Mouse (Mus musculus) T-helper 2 cell (primary cell): ENCODE results near the gene Mef2a.
"Not testable (repeated sequence)": the region's sequence is repeated elsewhere in the genome, so short reads cannot be mapped to it uniquely, and the experiment has no call there.

Experiments
- in situ Hi-C: fragments of 300-600 bp; cut with MboI, MseI; formaldehyde crosslinking; loops from one replicate; pipeline ENCODE4 v1.15.1; 2025; ENCODE audit warnings: high pct_unique_total_duplicates

Gene Mef2a

GRCm38 (mm10) chr7:67371351-67371890 is 1.2 kb downstream of the Mef2a start:
- in situ Hi-C loops: loop anchor here (10.0 kb wide), 1 partner anchor 263 kb away; no protein-coding TSS in a partner anchor

GRCm38 (mm10) chr7:67369645-67370044 is 3.0 kb downstream of the Mef2a start:
- in situ Hi-C loops: loop anchor here (10.0 kb wide), 1 partner anchor 265 kb away; no protein-coding TSS in a partner anchor

GRCm38 (mm10) chr7:67368394-67368793 is 4.3 kb downstream of the Mef2a start:
- in situ Hi-C loops: no loop called here

- in situ Hi-C loops: no loop called here
Measured at GRCm38 (mm10) chr7:67360588-67360987, 12.1 kb downstream of the Mef2a start.

GRCm38 (mm10) chr7:67359863-67360262 is 12.8 kb downstream of the Mef2a start:
- in situ Hi-C loops: loop anchor here (10.0 kb wide), 1 partner anchor 675 kb away; the partner anchor contains the start of genes Asb7 and Lins1

GRCm38 (mm10) chr7:67355870-67356269 is 16.8 kb downstream of the Mef2a start:
- in situ Hi-C loops: loop anchor here (10.0 kb wide), 1 partner anchor 671 kb away; the partner anchor contains the start of genes Asb7 and Lins1

GRCm38 (mm10) chr7:67353667-67354066 is 19.0 kb downstream of the Mef2a start:
- in situ Hi-C loops: loop anchor here (10.0 kb wide), 1 partner anchor 669 kb away; the partner anchor contains the start of genes Asb7 and Lins1

GRCm38 (mm10) chr7:67352989-67353388 is 19.7 kb downstream of the Mef2a start:
- in situ Hi-C loops: loop anchor here (10.0 kb wide), 1 partner anchor 668 kb away; the partner anchor contains the start of genes Asb7 and Lins1

- in situ Hi-C loops: no loop called here
Measured at GRCm38 (mm10) chr7:67344443-67344842, 28.2 kb downstream of the Mef2a start.

GRCm38 (mm10) chr7:67342067-67342625 is 30.5 kb downstream of the Mef2a start:
- in situ Hi-C loops: no loop called here

- in situ Hi-C loops: no loop called here
Measured at GRCm38 (mm10) chr7:67320359-67320758, 52.3 kb downstream of the Mef2a start.

GRCm38 (mm10) chr7:67318697-67319096 is 54.0 kb downstream of the Mef2a start:
- in situ Hi-C loops: no loop called here

- in situ Hi-C loops: no loop called here
Measured at GRCm38 (mm10) chr7:67313200-67313599, 59.5 kb downstream of the Mef2a start.

GRCm38 (mm10) chr7:67310151-67310550 is 62.5 kb downstream of the Mef2a start:
- in situ Hi-C loops: no loop called here

GRCm38 (mm10) chr7:67308102-67308501 is 64.6 kb downstream of the Mef2a start:
- in situ Hi-C loops: no loop called here

GRCm38 (mm10) chr7:67307078-67307477 is 65.6 kb downstream of the Mef2a start:
- in situ Hi-C loops: no loop called here

GRCm38 (mm10) chr7:67304937-67305336 is 67.7 kb downstream of the Mef2a start:
- in situ Hi-C loops: no loop called here

GRCm38 (mm10) chr7:67296419-67296818 is 76.2 kb downstream of the Mef2a start:
- in situ Hi-C loops: no loop called here

GRCm38 (mm10) chr7:67291356-67291755 is 81.3 kb downstream of the Mef2a start:
- in situ Hi-C loops: loop anchor here (5.0 kb wide), 1 partner anchor 36 kb away; no protein-coding TSS in a partner anchor

GRCm38 (mm10) chr7:67287456-67287855 is 85.2 kb downstream of the Mef2a start:
- in situ Hi-C loops: no loop called here

GRCm38 (mm10) chr7:67283581-67283980 is 89.1 kb downstream of the Mef2a start:
- in situ Hi-C loops: no loop called here

- in situ Hi-C loops: not testable (repeated sequence)
Measured at GRCm38 (mm10) chr7:67270447-67270846, 102.2 kb downstream of the Mef2a start.
